Mouse (Mus musculus): ENCODE measurements around the gene Rad50.

Gene Rad50

GRCm38 (mm10) chr11:53642744-53643279, 64.3 kb downstream of the Rad50 start:
- in situ Hi-C loops (cut with MboI; ENCODE audit: low pct_unique_long_range_greater_than_20kb in 1 of 2, low sequenced_read_pairs in 2 of 2, unreplicated experiment in 1 of 2): no loop called here

- in situ Hi-C loops (cut with MboI; ENCODE audit: low pct_unique_long_range_greater_than_20kb in 1 of 2, low sequenced_read_pairs in 2 of 2, unreplicated experiment in 1 of 2): no loop called here
Observed at GRCm38 (mm10) chr11:53637803-53638260, 69.3 kb downstream of the Rad50 start.

- in situ Hi-C loops (cut with MboI; ENCODE audit: low pct_unique_long_range_greater_than_20kb in 1 of 2, low sequenced_read_pairs in 2 of 2, unreplicated experiment in 1 of 2): no loop called here
Observed at GRCm38 (mm10) chr11:53637046-53637802, 69.9 kb downstream of the Rad50 start.

- in situ Hi-C loops (cut with MboI; ENCODE audit: low pct_unique_long_range_greater_than_20kb in 1 of 2, low sequenced_read_pairs in 2 of 2, unreplicated experiment in 1 of 2): no loop called here
Observed at GRCm38 (mm10) chr11:53636183-53636646, 70.9 kb downstream of the Rad50 start.

- in situ Hi-C loops (cut with MboI; ENCODE audit: low pct_unique_long_range_greater_than_20kb in 1 of 2, low sequenced_read_pairs in 2 of 2, unreplicated experiment in 1 of 2): no loop called here
Observed at GRCm38 (mm10) chr11:53635590-53636182, 71.4 kb downstream of the Rad50 start.

GRCm38 (mm10) chr11:53634556-53634955, 72.6 kb downstream of the Rad50 start, which contains the start of gene Il13:
Gene Il13 (minus strand): TSS chr11:53634702.
- in situ Hi-C loops (cut with MboI; ENCODE audit: low pct_unique_long_range_greater_than_20kb in 1 of 2, low sequenced_read_pairs in 2 of 2, unreplicated experiment in 1 of 2): no loop called here

GRCm38 (mm10) chr11:53633644-53634043, 73.5 kb downstream of the Rad50 start:
- in situ Hi-C loops (cut with MboI; ENCODE audit: low pct_unique_long_range_greater_than_20kb in 1 of 2, low sequenced_read_pairs in 2 of 2, unreplicated experiment in 1 of 2): no loop called here

- in situ Hi-C loops (cut with MboI; ENCODE audit: low pct_unique_long_range_greater_than_20kb in 1 of 2, low sequenced_read_pairs in 2 of 2, unreplicated experiment in 1 of 2): no loop called here
Observed at GRCm38 (mm10) chr11:53632122-53632733, 74.9 kb downstream of the Rad50 start.

GRCm38 (mm10) chr11:53627859-53628258, 79.3 kb downstream of the Rad50 start:
- in situ Hi-C loops (cut with MboI; ENCODE audit: low pct_unique_long_range_greater_than_20kb in 1 of 2, low sequenced_read_pairs in 2 of 2, unreplicated experiment in 1 of 2): no loop called here

GRCm38 (mm10) chr11:53626802-53627373, 80.2 kb downstream of the Rad50 start:
- in situ Hi-C loops (cut with MboI; ENCODE audit: low pct_unique_long_range_greater_than_20kb in 1 of 2, low sequenced_read_pairs in 2 of 2, unreplicated experiment in 1 of 2): no loop called here

GRCm38 (mm10) chr11:53624124-53624523, 83.0 kb downstream of the Rad50 start:
- in situ Hi-C loops (cut with MboI; ENCODE audit: low pct_unique_long_range_greater_than_20kb in 1 of 2, low sequenced_read_pairs in 2 of 2, unreplicated experiment in 1 of 2): loop anchor here in 1 of 2 experiments (5.0 kb wide), 1 partner anchor 147 kb away; no protein-coding TSS in a partner anchor

GRCm38 (mm10) chr11:53623573-53623972, 83.5 kb downstream of the Rad50 start:
- in situ Hi-C loops (cut with MboI; ENCODE audit: low pct_unique_long_range_greater_than_20kb in 1 of 2, low sequenced_read_pairs in 2 of 2, unreplicated experiment in 1 of 2): loop anchor here in 1 of 2 experiments (5.0 kb wide), 1 partner anchor 146 kb away; no protein-coding TSS in a partner anchor

GRCm38 (mm10) chr11:53622440-53622806, 84.7 kb downstream of the Rad50 start:
- in situ Hi-C loops (cut with MboI; ENCODE audit: low pct_unique_long_range_greater_than_20kb in 1 of 2, low sequenced_read_pairs in 2 of 2, unreplicated experiment in 1 of 2): loop anchor here in 1 of 2 experiments (5.0 kb wide), 1 partner anchor 145 kb away; no protein-coding TSS in a partner anchor

GRCm38 (mm10) chr11:53621582-53622439, 85.3 kb downstream of the Rad50 start:
- in situ Hi-C loops (cut with MboI; ENCODE audit: low pct_unique_long_range_greater_than_20kb in 1 of 2, low sequenced_read_pairs in 2 of 2, unreplicated experiment in 1 of 2): loop anchor here in 1 of 2 experiments (5.0 kb wide), 1 partner anchor 145 kb away; no protein-coding TSS in a partner anchor

- in situ Hi-C loops (cut with MboI; ENCODE audit: low pct_unique_long_range_greater_than_20kb in 1 of 2, low sequenced_read_pairs in 2 of 2, unreplicated experiment in 1 of 2): loop anchor here in 1 of 2 experiments (5.0 kb wide), 1 partner anchor 143 kb away; no protein-coding TSS in a partner anchor
Observed at GRCm38 (mm10) chr11:53620094-53620493, 87.0 kb downstream of the Rad50 start.

- in situ Hi-C loops (cut with MboI; ENCODE audit: low pct_unique_long_range_greater_than_20kb in 1 of 2, low sequenced_read_pairs in 2 of 2, unreplicated experiment in 1 of 2): no loop called here
Observed at GRCm38 (mm10) chr11:53619428-53619827, 87.7 kb downstream of the Rad50 start.

GRCm38 (mm10) chr11:53618619-53619198, 88.4 kb downstream of the Rad50 start, which contains the start of gene Il4:
Gene Il4 (minus strand): TSS chr11:53618669.
- in situ Hi-C loops (cut with MboI; ENCODE audit: low pct_unique_long_range_greater_than_20kb in 1 of 2, low sequenced_read_pairs in 2 of 2, unreplicated experiment in 1 of 2): no loop called here

Data from mouse embryonic stem cell (cell line).